Mouse (Mus musculus): ENCODE results near the gene Gm45062. TPM values are rescaled to one million over a fixed set of nuclear protein-coding genes. Genes with fewer than 3 reads are reported as not detected.

Gene Gm45062
- total and polyA plus RNA-seq, 3 experiments = 2.2 to 3.6 TPM; not detected in 1

DNA sequence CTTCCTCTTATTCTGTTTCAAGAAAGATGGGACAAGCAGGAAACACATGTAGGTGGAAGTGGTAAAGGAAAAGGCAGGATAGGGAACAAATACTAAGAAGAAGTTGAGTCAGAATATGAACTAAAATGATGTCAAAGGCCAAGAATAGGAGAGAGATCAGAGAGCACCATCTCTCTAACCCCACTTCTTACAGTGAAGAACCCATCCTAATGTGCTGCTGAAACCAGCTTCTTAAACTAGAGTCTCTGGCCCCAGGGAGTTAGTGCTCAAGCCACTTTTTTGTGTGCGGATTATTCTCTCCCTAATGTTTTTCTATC, 160.9 kb downstream of the Gm45062 start:
- no peak for DNase-seq (ENCODE audit: low read depth, low spot score)
- Histone ChIP-seq H3K9ac (ENCODE audit: control insufficient read depth, low read depth, low read length, poor library complexity, severe bottlenecking) (no peak overlapping the region), H3K9me3 (replicated peaks; ENCODE audit: insufficient read depth, low read length) (no peaks in the 10 kb centered on the region), H3K27ac (ENCODE audit: control insufficient read depth, low read depth, low read length) (no peak overlapping the region), H3K27me3 (ENCODE audit: control insufficient read depth in 1 of 2, insufficient read depth in 2 of 2, low read length in 2 of 2) (no peaks in the 10 kb centered on the region), H3K36me3 (ENCODE audit: control insufficient read depth in 1 of 2, insufficient read depth in 2 of 2, low read length in 2 of 2) (peaks cover 0 to 32% of the 10 kb centered on the region in 2 experiments; a peak in 2 of 4 replicates), H3K79me2 (ENCODE audit: control insufficient read depth, insufficient read depth, low read length, poor library complexity) (no peaks in the 10 kb centered on the region), H3K4me3 (ENCODE audit: control insufficient read depth in 1 of 2, insufficient read depth in 1 of 2, low read depth in 2 of 2, low read length in 2 of 2) (no peak overlapping the region), H3K4me1 (ENCODE audit: control insufficient read depth in 1 of 2, insufficient read depth in 2 of 2, low read length in 2 of 2) (peaks cover 25 to 26% of the 10 kb centered on the region in 2 experiments)
- TF ChIP-seq E2F4 (IDR thresholded peaks at IDR 0.05; ENCODE audit: borderline replicate concordance, low read depth, low read length) = no peak
- TF ChIP-seq CTCF (IDR thresholded peaks at IDR 0.05 in 2 of 3, conservative IDR thresholded peaks at IDR 0.05 in 1 of 3; ENCODE audit: control insufficient read depth in 1 of 3, insufficient read depth in 1 of 3, low read depth in 2 of 3, low read length in 3 of 3, poor library complexity in 1 of 3, severe bottlenecking in 1 of 3) = no peak
- no peak for TF ChIP-seq POLR2AphosphoS2 (IDR thresholded peaks at IDR 0.05; ENCODE audit: low read length)
- TF ChIP-seq CHD1 (IDR thresholded peaks at IDR 0.05; ENCODE audit: low read depth, low read length) = no peak
- TF ChIP-seq NRF1 (IDR thresholded peaks at IDR 0.05; ENCODE audit: insufficient read depth, low read depth, low read length, poor library complexity, severe bottlenecking) = no peak
- TF ChIP-seq USF2 (IDR thresholded peaks at IDR 0.05; ENCODE audit: borderline replicate concordance in 1 of 2, insufficient read depth in 1 of 2, low read depth in 1 of 2, low read length in 2 of 2) = no peak
- no peak for TF ChIP-seq SMC3 (IDR thresholded peaks at IDR 0.05; ENCODE audit: low read depth, low read length)
- no peak for TF ChIP-seq ZNF384 (IDR thresholded peaks at IDR 0.05; ENCODE audit: low read depth, low read length)
- TF ChIP-seq ZKSCAN1 (IDR thresholded peaks at IDR 0.05; ENCODE audit: low read depth, low read length) = no peak
- TF ChIP-seq HCFC1 (IDR thresholded peaks at IDR 0.05; ENCODE audit: low read depth, low read length) = no peak
- no peak for TF ChIP-seq ETS1 (IDR thresholded peaks at IDR 0.05; ENCODE audit: low read depth, low read length)
- no peak for TF ChIP-seq TBP (IDR thresholded peaks at IDR 0.05; ENCODE audit: low read depth, low read length)
- TF ChIP-seq TCF12 (IDR thresholded peaks at IDR 0.05; ENCODE audit: low read depth, low read length) = no peak

DNA sequence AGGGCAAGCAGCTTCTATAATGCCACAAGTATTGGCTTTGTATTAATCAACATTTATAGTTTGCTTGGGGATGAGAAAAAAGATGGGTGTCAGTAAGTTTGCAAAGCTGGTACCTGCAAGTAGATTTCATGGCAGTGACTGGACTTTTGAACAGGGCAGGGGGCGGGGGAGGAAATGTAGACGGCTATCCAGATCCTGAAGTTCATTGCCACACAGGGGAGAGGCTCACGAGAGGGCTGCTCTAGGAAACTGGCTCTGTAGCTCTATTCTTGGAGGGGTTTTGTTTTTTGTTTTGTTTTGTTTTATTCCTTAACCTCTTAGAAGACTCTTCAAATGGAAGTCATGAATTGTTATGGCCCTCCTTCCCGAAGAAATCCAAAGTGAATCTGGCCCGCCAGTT, 162.2 kb downstream of the Gm45062 start:
- no peak for DNase-seq (ENCODE audit: low read depth, low spot score)
- no peak overlapping the region for H3K4me3 ChIP-seq (ENCODE audit: control insufficient read depth in 1 of 2, insufficient read depth in 1 of 2, low read depth in 2 of 2, low read length in 2 of 2)
- no peaks in the 10 kb centered on the region for H3K27me3 ChIP-seq (ENCODE audit: control insufficient read depth in 1 of 2, insufficient read depth in 2 of 2, low read length in 2 of 2)
- H3K4me1 ChIP-seq (ENCODE audit: control insufficient read depth in 1 of 2, insufficient read depth in 2 of 2, low read length in 2 of 2) = peaks cover 30 to 36% of the 10 kb centered on the region in 2 experiments
- H3K36me3 ChIP-seq (ENCODE audit: control insufficient read depth in 1 of 2, insufficient read depth in 2 of 2, low read length in 2 of 2) = peaks cover 0 to 44% of the 10 kb centered on the region in 2 experiments; a peak in 2 of 4 replicates
- H3K27ac ChIP-seq (ENCODE audit: control insufficient read depth, low read depth, low read length) = no peak overlapping the region
- no peak overlapping the region for H3K9ac ChIP-seq (ENCODE audit: control insufficient read depth, low read depth, low read length, poor library complexity, severe bottlenecking)
- no peaks in the 10 kb centered on the region for H3K9me3 ChIP-seq (replicated peaks; ENCODE audit: insufficient read depth, low read length)
- no peak for TF ChIP-seq MYB (IDR thresholded peaks at IDR 0.05; ENCODE audit: low read depth, low read length)
- TF ChIP-seq EP300 (IDR thresholded peaks at IDR 0.05; ENCODE audit: low read depth in 1 of 2, low read length in 2 of 2) = no peak
- no peak for TF ChIP-seq MAZ (IDR thresholded peaks at IDR 0.05; ENCODE audit: low read depth, low read length)
- TF ChIP-seq NELFE (IDR thresholded peaks at IDR 0.05; ENCODE audit: low read depth, low read length) = no peak
- TF ChIP-seq ZC3H11A (IDR thresholded peaks at IDR 0.05; ENCODE audit: low read depth, low read length) = no peak
- TF ChIP-seq HCFC1 (IDR thresholded peaks at IDR 0.05; ENCODE audit: low read depth, low read length) = no peak
- TF ChIP-seq CTCF (IDR thresholded peaks at IDR 0.05 in 2 of 3, conservative IDR thresholded peaks at IDR 0.05 in 1 of 3; ENCODE audit: control insufficient read depth in 1 of 3, insufficient read depth in 1 of 3, low read depth in 2 of 3, low read length in 3 of 3, poor library complexity in 1 of 3, severe bottlenecking in 1 of 3) = no peak
- no peak for TF ChIP-seq MYC (IDR thresholded peaks at IDR 0.05; ENCODE audit: low read depth, low read length)
- no peak for TF ChIP-seq USF1 (IDR thresholded peaks at IDR 0.05; ENCODE audit: low read depth, low read length)
- TF ChIP-seq MAX (IDR thresholded peaks at IDR 0.05; ENCODE audit: low read length) = no peak
- no peak for TF ChIP-seq UBTF (IDR thresholded peaks at IDR 0.05; ENCODE audit: borderline replicate concordance, insufficient read depth, low read depth, low read length)
- no peak for TF ChIP-seq BHLHE40 (IDR thresholded peaks at IDR 0.05; ENCODE audit: borderline replicate concordance, low read depth, low read length)
- TF ChIP-seq TCF12 (IDR thresholded peaks at IDR 0.05; ENCODE audit: low read depth, low read length) = no peak
- TF ChIP-seq MEF2A (IDR thresholded peaks at IDR 0.05; ENCODE audit: extremely low read depth, insufficient replicate concordance, low read depth, low read length, poor library complexity, severe bottlenecking) = no peak
- no peak for TF ChIP-seq ZNF384 (IDR thresholded peaks at IDR 0.05; ENCODE audit: low read depth, low read length)
- no peak for TF ChIP-seq GABPA (IDR thresholded peaks at IDR 0.05; ENCODE audit: low read depth, low read length)
- no peak for TF ChIP-seq TAL1 (IDR thresholded peaks at IDR 0.05; ENCODE audit: low read length)
- H3K79me2 ChIP-seq (ENCODE audit: control insufficient read depth, insufficient read depth, low read length, poor library complexity) = no peaks in the 10 kb centered on the region
